In the genomic region with DNA sequence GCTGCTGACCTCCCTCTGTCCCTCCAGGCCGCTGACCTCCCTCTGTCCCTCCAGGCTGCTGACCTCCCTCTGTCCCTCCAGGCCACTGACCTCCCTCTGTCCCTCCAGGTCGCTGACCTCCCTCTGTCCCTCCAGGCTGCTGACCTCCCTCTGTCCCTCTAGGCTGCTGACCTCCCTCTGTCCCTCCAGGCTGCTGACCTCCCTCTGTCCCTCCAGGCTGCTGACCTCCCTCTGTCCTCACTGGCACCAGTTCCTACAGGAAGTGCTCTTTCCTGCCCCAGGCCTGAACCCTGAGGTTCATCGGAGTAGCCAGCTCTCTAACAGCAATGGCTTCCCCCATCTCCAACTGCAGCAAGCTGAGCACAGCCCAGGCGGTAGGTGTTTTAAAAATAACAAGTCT, we compare ENCODE assay signal across 30 mouse cellular contexts. TPM values are rescaled to one million over a fixed set of nuclear protein-coding genes. Genes with fewer than 3 reads are reported as not detected.
A peak's percentile ranks its signal among the peaks of the same experiment; 100 is the strongest.
DNase-seq lines count a peak whose midpoint lies in the region; ATAC-seq and TF ChIP-seq lines count a peak whose summit lies in the region.
"Had no signal": no experiment of that assay in that cellular context is flagged by ENCODE, and none has a peak within 500 bp of the region (broad histone marks: within the 10 kb centered on the region; RNA-seq: fewer than 3 reads in every experiment).

No protein-coding gene starts in this region.

- no peaks in the 10 kb centered on the region for H3K36me3 ChIP-seq in hindbrain, embryonic 10.5 days
- no peaks in the 10 kb centered on the region for H3K36me3 ChIP-seq in hindbrain, postnatal 0 days (ENCODE audit: insufficient read depth, low read length)
- no peaks in the 10 kb centered on the region for H3K36me3 ChIP-seq in liver, adult 2 months (ENCODE audit: control insufficient read depth, insufficient read depth, low read length)
- H3K36me3 ChIP-seq: limb, embryonic 10.5 days; stomach, embryonic 15.5 days had no signal

- WGBS in hindbrain, embryonic 10.5 days = 37% methylated on average over 4 of the region's 4 CpGs
- 33% methylated on average over 4 of the region's 4 CpGs for WGBS in hindbrain, postnatal 0 days
- 10% methylated on average over 4 of the region's 4 CpGs for WGBS in liver, adult 2 months

- no peak for TF ChIP-seq POLR2A in liver, adult 2 months (IDR thresholded peaks at IDR 0.05; ENCODE audit: extremely low read depth, insufficient read depth, low read length)

- H3K4me2 ChIP-seq in hindbrain, postnatal 0 days (ENCODE audit: low read depth, low read length) = no peak overlapping the region
- H3K4me2 ChIP-seq: stomach, embryonic 15.5 days had no signal

- no peak for ATAC-seq in hindbrain, postnatal 0 days
- ATAC-seq: CD4-positive, CD25-positive, alpha-beta regulatory T cell, adult 4 months; Patski had no signal

- no peaks in the 10 kb centered on the region for H3K9me3 ChIP-seq in hindbrain, embryonic 10.5 days
- no peaks in the 10 kb centered on the region for H3K9me3 ChIP-seq in hindbrain, postnatal 0 days (ENCODE audit: low read length)
- H3K9me3 ChIP-seq: limb, embryonic 10.5 days; megakaryocyte, embryonic 14.5 days; stomach, embryonic 15.5 days had no signal

- no peak overlapping the region for H3K9ac ChIP-seq in hindbrain, postnatal 0 days (replicated peaks; ENCODE audit: low read length)
- no peak overlapping the region for H3K9ac ChIP-seq in liver, adult 2 months (ENCODE audit: low read depth, low read length)
- H3K9ac ChIP-seq: liver, embryonic 14.5 days; stomach, embryonic 15.5 days had no signal

- no peak for TF ChIP-seq CTCF in hindbrain, postnatal 0 days (IDR thresholded peaks at IDR 0.05; ENCODE audit: low read depth)
- no peak for TF ChIP-seq CTCF in liver, adult 2 months (IDR thresholded peaks at IDR 0.05; ENCODE audit: low read depth, low read length)

- DNase-seq in adrenal gland, postnatal 10 days = peak; percentile 37
- no peak for DNase-seq in adrenal gland, adult 18-20 months (ENCODE audit: low spot score in 2 of 2)
- no peak for DNase-seq in hindbrain, embryonic 10.5 days (ENCODE audit: low spot score)
- no peak for DNase-seq in hindbrain, postnatal 0 days (ENCODE audit: low spot score)
- DNase-seq in kidney, adult 8-10 months = peak; percentile 31 to 37
- DNase-seq in liver, adult 2 months (ENCODE audit: extremely low read depth, low read depth, low spot score) = peak; percentile 96
- DNase-seq in lung, adult 18-20 months = no peak
- no peak for DNase-seq in spleen, adult 18-20 months
- DNase-seq: cerebellum, adult 9-10 months; gastrocnemius, adult 2 months; lung, postnatal 10 days; right cerebral cortex, postnatal 25 days; thymus, adult 2 months had no signal

- no peaks in the 10 kb centered on the region for H3K79me2 ChIP-seq in liver, adult 2 months (ENCODE audit: control insufficient read depth, insufficient read depth, low read length)

- H3K4me3 ChIP-seq in hindbrain, embryonic 10.5 days = no peak overlapping the region
- no peak overlapping the region for H3K4me3 ChIP-seq in hindbrain, postnatal 0 days (ENCODE audit: low read length)
- no peak overlapping the region for H3K4me3 ChIP-seq in liver, adult 2 months (ENCODE audit: insufficient read depth, low read depth, low read length)
- H3K4me3 ChIP-seq: gastrocnemius, adult 2 months; limb, embryonic 10.5 days; megakaryocyte, embryonic 14.5 days; stomach, embryonic 15.5 days had no signal

- 0 out of 2 replicates have a peak overlapping the region, but pooled peaks have one; percentile 8 for H3K27ac ChIP-seq in hindbrain, embryonic 10.5 days
- H3K27ac ChIP-seq in hindbrain, postnatal 0 days = no peak overlapping the region
- H3K27ac ChIP-seq in liver, adult 2 months (replicated peaks; ENCODE audit: insufficient read depth, low read depth, low read length) = no peak overlapping the region
- H3K27ac ChIP-seq: gastrocnemius, adult 2 months; liver, embryonic 14.5 days; stomach, embryonic 15.5 days had no signal

- peaks cover 5% of the 10 kb centered on the region; the same call in 1 of the 2 replicates for H3K27me3 ChIP-seq in hindbrain, embryonic 10.5 days (ENCODE audit: insufficient read depth, poor library complexity, severe bottlenecking)
- no peaks in the 10 kb centered on the region for H3K27me3 ChIP-seq in hindbrain, postnatal 0 days (ENCODE audit: insufficient read depth, low read length)
- H3K27me3 ChIP-seq in liver, adult 2 months (ENCODE audit: control insufficient read depth, insufficient read depth, low read length) = no peaks in the 10 kb centered on the region
- H3K27me3 ChIP-seq: stomach, embryonic 15.5 days had no signal

- H3K4me1 ChIP-seq in hindbrain, embryonic 10.5 days (replicated peaks) = peaks cover 6% of the 10 kb centered on the region
- H3K4me1 ChIP-seq in hindbrain, postnatal 0 days (ENCODE audit: insufficient read depth, low read length) = no peaks in the 10 kb centered on the region
- H3K4me1 ChIP-seq in liver, adult 2 months (ENCODE audit: control insufficient read depth, insufficient read depth, low read length) = peaks cover 15% of the 10 kb centered on the region
- H3K4me1 ChIP-seq: stomach, embryonic 15.5 days had no signal

RNA-seq across cellular contexts. Expression of a gene that starts 0.9 kb away (rescaled TPM):
- total RNA-seq in adrenal gland, postnatal 10 days (2021) = 10 to 100 TPM; 11.3 to 15.8 TPM
- total RNA-seq in adrenal gland, adult 18-20 months (2021) = 10 to 100 TPM in 1 of 2 experiments, 1 to 10 TPM in 1; 5.3 to 12.3 TPM
- polyA plus RNA-seq in hindbrain, embryonic 10.5 days (2016; fragmentation: Nextera tagmentation; extraction: Ambion mirVana) = 1.00 and 1.2 TPM in 2 replicates
- total RNA-seq in hindbrain, postnatal 0 days (2014; rRNA removed) = 2.2 and 2.7 TPM in 2 replicates
- polyA plus RNA-seq in hindbrain, postnatal 0 days (2015; fragmentation: Nextera tagmentation; extraction: Ambion mirVana) = 3.7 and 4.3 TPM in 2 replicates
- total RNA-seq in liver, adult 2 months (2014; rRNA removed) = 35.4 and 63.2 TPM in 2 replicates
- polyA plus RNA-seq in liver, adult 2 months (2012; rRNA removed) = 27.1 and 36.5 TPM in 2 replicates
- total RNA-seq: ES-E14; hematopoietic stem cell, adult 5-6 weeks; neutrophil, adult 5-6 weeks had no signal
- polyA plus RNA-seq: Patski had no signal

RNA-seq across cellular contexts. Expression of a gene that starts 6.9 kb away (rescaled TPM):
- total RNA-seq in adrenal gland, postnatal 10 days (2021) = 10 to 100 TPM; 28.2 to 30.8 TPM
- 10 to 100 TPM; 14.6 to 38.7 TPM for total RNA-seq in adrenal gland, adult 18-20 months (2021)
- polyA plus RNA-seq in hindbrain, embryonic 10.5 days (2016; fragmentation: Nextera tagmentation; extraction: Ambion mirVana) = 17.4 and 18.3 TPM in 2 replicates
- total RNA-seq in hindbrain, postnatal 0 days (2014; rRNA removed) = 48.0 and 59.8 TPM in 2 replicates
- polyA plus RNA-seq in hindbrain, postnatal 0 days (2015; fragmentation: Nextera tagmentation; extraction: Ambion mirVana) = 52.0 and 56.9 TPM in 2 replicates
- total RNA-seq in liver, adult 2 months (2014; rRNA removed) = 40.0 and 40.9 TPM in 2 replicates
- polyA plus RNA-seq in liver, adult 2 months (2012; rRNA removed) = 28.5 and 30.9 TPM in 2 replicates

RNA-seq across cellular contexts. Expression of a gene that starts 11.3 kb away (rescaled TPM):
- not detected for total RNA-seq in adrenal gland, postnatal 10 days (2021)
- not detected for total RNA-seq in adrenal gland, adult 18-20 months (2021)
- 0.17 and 0.18 TPM in 2 replicates for polyA plus RNA-seq in hindbrain, embryonic 10.5 days (2016; fragmentation: Nextera tagmentation; extraction: Ambion mirVana)
- total RNA-seq in hindbrain, postnatal 0 days (2014; rRNA removed) = not detected in 2 replicates
- polyA plus RNA-seq in hindbrain, postnatal 0 days (2015; fragmentation: Nextera tagmentation; extraction: Ambion mirVana) = 0.35 and 0.48 TPM in 2 replicates
- under 0.01 and 0.07 TPM in 2 replicates for total RNA-seq in liver, adult 2 months (2014; rRNA removed)
- 0.06 TPM in 1 of 2 replicates, not detected in the other for polyA plus RNA-seq in liver, adult 2 months (2012; rRNA removed)
- total RNA-seq: common myeloid progenitor, adult 5-6 weeks; gastrocnemius, adult 2 months; hematopoietic stem cell, adult 5-6 weeks; layer of hippocampus, postnatal 10 days; left cerebral cortex, adult 8-10 months; midbrain, postnatal 0 days; neutrophil, adult 5-6 weeks had no signal
- polyA plus RNA-seq: CD4-positive, CD25-positive, alpha-beta regulatory T cell, adult 4 months; large intestine, adult 2 months; thymus, adult 2 months; urinary bladder, adult 2 months had no signal

RNA-seq across cellular contexts. Expression of a gene that starts 20.4 kb away (rescaled TPM):
- 10 to 100 TPM; 70.0 to 88.5 TPM for total RNA-seq in adrenal gland, postnatal 10 days (2021)
- total RNA-seq in adrenal gland, adult 18-20 months (2021) = 10 to 100 TPM; 82.3 to 97.5 TPM
- polyA plus RNA-seq in hindbrain, embryonic 10.5 days (2016; fragmentation: Nextera tagmentation; extraction: Ambion mirVana) = 75.5 and 80.0 TPM in 2 replicates
- 71.8 and 74.9 TPM in 2 replicates for total RNA-seq in hindbrain, postnatal 0 days (2014; rRNA removed)
- polyA plus RNA-seq in hindbrain, postnatal 0 days (2015; fragmentation: Nextera tagmentation; extraction: Ambion mirVana) = 53.0 and 62.4 TPM in 2 replicates
- 11.7 and 15.4 TPM in 2 replicates for total RNA-seq in liver, adult 2 months (2014; rRNA removed)
- polyA plus RNA-seq in liver, adult 2 months (2012; rRNA removed) = 20.6 and 29.6 TPM in 2 replicates

RNA-seq across cellular contexts. Expression of a gene that starts 24.2 kb away (rescaled TPM):
- total RNA-seq in adrenal gland, postnatal 10 days (2021) = 1 to 10 TPM in 1 of 2 experiments, not detected in 1; 1.6 TPM
- not detected for total RNA-seq in adrenal gland, adult 18-20 months (2021)
- polyA plus RNA-seq in hindbrain, embryonic 10.5 days (2016; fragmentation: Nextera tagmentation; extraction: Ambion mirVana) = not detected in 2 replicates
- not detected in 2 replicates for total RNA-seq in hindbrain, postnatal 0 days (2014; rRNA removed)
- not detected in 2 replicates for polyA plus RNA-seq in hindbrain, postnatal 0 days (2015; fragmentation: Nextera tagmentation; extraction: Ambion mirVana)
- total RNA-seq in liver, adult 2 months (2014; rRNA removed) = not detected in 2 replicates
- not detected in 2 replicates for polyA plus RNA-seq in liver, adult 2 months (2012; rRNA removed)
- total RNA-seq: common myeloid progenitor, adult 5-6 weeks; ES-E14; hematopoietic stem cell, adult 5-6 weeks; layer of hippocampus, postnatal 10 days; left cerebral cortex, adult 8-10 months; midbrain, postnatal 0 days; neutrophil, adult 5-6 weeks had no signal
- polyA plus RNA-seq: CD4-positive, CD25-positive, alpha-beta regulatory T cell, adult 4 months; embryonic facial prominence, embryonic 14.5 days; heart, embryonic 14.5 days; large intestine, adult 2 months; limb, embryonic 10.5 days; liver, embryonic 14.5 days; midbrain, postnatal 0 days; Patski; stomach, embryonic 15.5 days had no signal

Comparison
In these comparisons a context has a peak if more than half of its experiments do, and no peak if none do; other contexts are left out.
1. DNase-seq: peak in adrenal gland, postnatal 10 days (single experiment), kidney, adult 8-10 months (2 of 2) and liver, adult 2 months (single experiment); none in adrenal gland, adult 18-20 months (0 of 2), hindbrain, embryonic 10.5 days (single experiment), hindbrain, postnatal 0 days (single experiment), lung, adult 18-20 months (0 of 2) and spleen, adult 18-20 months (0 of 2).